Comparison of ENCODE assay signal across 20 mouse cellular contexts in genomic region chrX:140531356-140531755, GRCm38 (mm10).
DNase-seq lines count a peak whose midpoint lies in the region; ATAC-seq and TF ChIP-seq lines count a peak whose summit lies in the region.
"Had no signal": no experiment of that assay in that cellular context is flagged by ENCODE, and none has a peak within 500 bp of the region (broad histone marks: within the 10 kb centered on the region; RNA-seq: fewer than 3 reads in every experiment).

No protein-coding gene starts in this region.

- H3K9me3 ChIP-seq in forebrain, embryonic 11.5 days (ENCODE audit: control insufficient read depth, low read length): no peaks in the 10 kb centered on the region
- H3K9me3 ChIP-seq: embryonic facial prominence, embryonic 15.5 days; forebrain, embryonic 10.5 days; forebrain, embryonic 15.5 days; heart, embryonic 10.5 days; hindbrain, embryonic 12.5 days had no signal

- H3K9ac ChIP-seq in forebrain, embryonic 11.5 days (ENCODE audit: low read length): no peak overlapping the region
- H3K9ac ChIP-seq: embryonic facial prominence, embryonic 15.5 days; forebrain, embryonic 15.5 days; hindbrain, embryonic 12.5 days had no signal

- H3K4me1 ChIP-seq in spleen, adult 2 months (ENCODE audit: control insufficient read depth, insufficient read depth, insufficient read length): peaks cover 10% of the 10 kb centered on the region; the same call in 1 of the 2 replicates
- H3K4me1 ChIP-seq in forebrain, embryonic 11.5 days (replicated peaks; ENCODE audit: control insufficient read depth, insufficient read depth, low read length): no peaks in the 10 kb centered on the region
- H3K4me1 ChIP-seq: embryonic facial prominence, embryonic 15.5 days; forebrain, embryonic 10.5 days; forebrain, embryonic 15.5 days; heart, embryonic 10.5 days; hindbrain, embryonic 12.5 days had no signal

- peak; percentile 25 for ATAC-seq in inflammation-experienced regulatory T-cells, adult 6 months
- ATAC-seq in forebrain, embryonic 11.5 days (replicated peaks; ENCODE audit: low FRiP score): no peak
- ATAC-seq: forebrain, embryonic 15.5 days; hindbrain, embryonic 16.5 days had no signal

- TF ChIP-seq CTCF in spleen, adult 2 months (IDR thresholded peaks at IDR 0.05; ENCODE audit: extremely low read depth, insufficient read depth, insufficient read length, insufficient replicate concordance): no peak

- TF ChIP-seq POLR2A in spleen, adult 2 months (IDR thresholded peaks at IDR 0.05; ENCODE audit: low read depth, low read length): no peak

- no peaks in the 10 kb centered on the region for H3K36me3 ChIP-seq in spleen, adult 2 months (ENCODE audit: control insufficient read depth, insufficient read depth, low read length)
- H3K36me3 ChIP-seq in forebrain, embryonic 11.5 days (ENCODE audit: control insufficient read depth, insufficient read depth, low read length): no peaks in the 10 kb centered on the region
- H3K36me3 ChIP-seq: embryonic facial prominence, embryonic 15.5 days; forebrain, embryonic 10.5 days; forebrain, embryonic 15.5 days; heart, embryonic 10.5 days; hindbrain, embryonic 12.5 days had no signal

- peak overlapping the region; percentile 15; the same call in 1 of the 2 replicates for H3K27ac ChIP-seq in spleen, adult 2 months (ENCODE audit: insufficient read depth, low read length)
- no peak overlapping the region for H3K27ac ChIP-seq in forebrain, embryonic 11.5 days (ENCODE audit: low read depth, low read length)
- H3K27ac ChIP-seq: embryonic facial prominence, embryonic 15.5 days; forebrain, embryonic 10.5 days; forebrain, embryonic 15.5 days; heart, embryonic 10.5 days; hindbrain, embryonic 12.5 days had no signal

- H3K27me3 ChIP-seq in spleen, adult 2 months (ENCODE audit: control insufficient read depth, insufficient read depth, low read length): no peaks in the 10 kb centered on the region
- H3K27me3 ChIP-seq in forebrain, embryonic 11.5 days (ENCODE audit: control insufficient read depth, insufficient read depth, low read length): peaks cover 4% of the 10 kb centered on the region
- H3K27me3 ChIP-seq: embryonic facial prominence, embryonic 15.5 days had no signal

- H3K4me2 ChIP-seq in forebrain, embryonic 11.5 days (ENCODE audit: low read depth, low read length, severe bottlenecking): no peak overlapping the region
- H3K4me2 ChIP-seq: embryonic facial prominence, embryonic 15.5 days; forebrain, embryonic 15.5 days; hindbrain, embryonic 12.5 days had no signal

- H3K4me3 ChIP-seq in spleen, adult 2 months (ENCODE audit: extremely low read depth, insufficient read depth, insufficient read length): no peak overlapping the region
- H3K4me3 ChIP-seq in forebrain, embryonic 11.5 days (ENCODE audit: low read depth, low read length): no peak overlapping the region
- H3K4me3 ChIP-seq: embryonic facial prominence, embryonic 15.5 days; erythroblast, embryonic 14.5 days; forebrain, embryonic 10.5 days; forebrain, embryonic 15.5 days; heart, embryonic 10.5 days; hindbrain, embryonic 12.5 days had no signal

- 78% methylated on average over 2 of the region's 2 CpGs for WGBS in spleen, adult 2 months
- 86% methylated on average over 2 of the region's 2 CpGs for WGBS in forebrain, embryonic 11.5 days

- DNase-seq in spleen, adult 2 months (ENCODE audit: low read depth in 1 of 2, low spot score in 2 of 2): no peak
- DNase-seq in spleen, postnatal 14 days (ENCODE audit: low spot score in 2 of 2): no peak
- DNase-seq in naive thymus-derived CD4-positive, alpha-beta T cell, adult 2 months (ENCODE audit: low read depth): peak; percentile 44
- no peak for DNase-seq in layer of hippocampus, adult 9-11 months
- no peak for DNase-seq in forebrain, embryonic 11.5 days (ENCODE audit: low spot score)
- DNase-seq in cerebellum, adult 11-12 months: no peak
- DNase-seq: adrenal gland, postnatal 14 days; cerebellum, adult 2 months; cerebellum, postnatal 10 days; gastrocnemius, postnatal 36 days; heart, postnatal 10 days; heart, postnatal 4 days had no signal
